Comparison of ENCODE assay signal across 12 mouse cellular contexts in the genomic region with DNA sequence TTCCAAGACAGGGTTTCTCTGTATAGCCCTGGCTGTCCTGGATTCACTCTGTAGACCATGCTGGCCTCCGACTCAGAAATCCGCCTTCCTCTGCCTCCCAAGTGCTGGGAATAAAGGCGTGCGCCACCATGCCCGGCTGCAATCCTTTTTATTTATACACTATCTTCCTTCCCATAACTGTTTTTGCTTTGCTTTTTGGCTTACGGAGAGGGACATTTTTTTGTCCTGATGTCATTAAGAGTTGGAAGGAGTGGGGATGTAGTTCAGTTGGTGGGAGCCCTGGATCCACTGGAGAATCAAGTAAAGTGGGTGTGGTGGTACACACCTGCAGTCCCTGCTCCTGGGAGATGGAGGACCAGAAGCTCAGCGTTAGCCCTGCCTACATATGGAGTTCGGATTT. TPM values are rescaled to one million over a fixed set of nuclear protein-coding genes. Genes with fewer than 3 reads are reported as not detected.
A peak's percentile ranks its signal among the peaks of the same experiment; 100 is the strongest.
DNase-seq lines count a peak whose midpoint lies in the region; ATAC-seq and TF ChIP-seq lines count a peak whose summit lies in the region.
"Had no signal": no experiment of that assay in that cellular context is flagged by ENCODE, and none has a peak within 500 bp of the region (broad histone marks: within the 10 kb centered on the region; RNA-seq: fewer than 3 reads in every experiment).

No protein-coding gene starts in this region.

- H3K27ac ChIP-seq in heart, embryonic 10.5 days, result peak overlapping the region; percentile 67; the same call in 1 of the 2 replicates
- peak overlapping the region; percentile 64 for H3K27ac ChIP-seq in lung, embryonic 16.5 days (ENCODE audit: low read length)
- 0 out of 2 replicates have a peak overlapping the region, but pooled peaks have one; percentile 16 for H3K27ac ChIP-seq in embryonic fibroblast, embryonic 13.5 days (ENCODE audit: insufficient read depth, low read length)
- peak overlapping the region; percentile 99 for H3K27ac ChIP-seq in macrophage
- no peak overlapping the region for H3K27ac ChIP-seq in forebrain, embryonic 14.5 days (ENCODE audit: low read depth, low read length)
- H3K27ac ChIP-seq: hindbrain, embryonic 14.5 days; liver, embryonic 15.5 days had no signal

- H3K4me1 ChIP-seq in heart, embryonic 10.5 days, result peaks cover 35% of the 10 kb centered on the region
- peaks cover 19% of the 10 kb centered on the region for H3K4me1 ChIP-seq in lung, embryonic 16.5 days (replicated peaks; ENCODE audit: control insufficient read depth, insufficient read depth, low read length)
- H3K4me1 ChIP-seq in embryonic fibroblast, embryonic 13.5 days (ENCODE audit: control insufficient read depth, insufficient read depth, low read length), result peaks cover 17% of the 10 kb centered on the region
- peaks cover 3% of the 10 kb centered on the region for H3K4me1 ChIP-seq in forebrain, embryonic 14.5 days (ENCODE audit: control insufficient read depth, insufficient read depth, low read length)

- H3K36me3 ChIP-seq in heart, embryonic 10.5 days, result peaks cover 11% of the 10 kb centered on the region
- H3K36me3 ChIP-seq in lung, embryonic 16.5 days (ENCODE audit: control insufficient read depth, insufficient read depth, low read length), result 0 out of 2 replicates have a peak, but pooled peaks cover under 1% of the 10 kb centered on the region
- no peaks in the 10 kb centered on the region for H3K36me3 ChIP-seq in macrophage (ENCODE audit: inconsistent target)
- no peaks in the 10 kb centered on the region for H3K36me3 ChIP-seq in forebrain, embryonic 14.5 days (ENCODE audit: control insufficient read depth, insufficient read depth, low read length)
- H3K36me3 ChIP-seq: liver, embryonic 15.5 days had no signal

- no peak; the same call in 1 of the 2 replicates for TF ChIP-seq POLR2A in embryonic fibroblast, embryonic 13.5 days (IDR thresholded peaks at IDR 0.05; ENCODE audit: low read depth, low read length)

- peaks cover 6% of the 10 kb centered on the region; the same call in 1 of the 2 replicates for H3K9me3 ChIP-seq in heart, embryonic 10.5 days
- peaks cover 4% of the 10 kb centered on the region; the same call in 1 of the 2 replicates for H3K9me3 ChIP-seq in lung, embryonic 16.5 days (ENCODE audit: control insufficient read depth, low read length)
- H3K9me3 ChIP-seq in forebrain, embryonic 14.5 days (replicated peaks; ENCODE audit: control insufficient read depth, low read length), result no peaks in the 10 kb centered on the region
- H3K9me3 ChIP-seq: liver, embryonic 15.5 days had no signal

- H3K4me2 ChIP-seq in lung, embryonic 16.5 days (ENCODE audit: low read depth, low read length), result no peak overlapping the region
- no peak overlapping the region for H3K4me2 ChIP-seq in forebrain, embryonic 14.5 days (ENCODE audit: low read length)
- H3K4me2 ChIP-seq: hindbrain, embryonic 14.5 days; liver, embryonic 15.5 days had no signal

- no peaks in the 10 kb centered on the region for H3K27me3 ChIP-seq in heart, embryonic 10.5 days (ENCODE audit: insufficient read depth, poor library complexity, severe bottlenecking)
- no peaks in the 10 kb centered on the region for H3K27me3 ChIP-seq in lung, embryonic 16.5 days (ENCODE audit: control insufficient read depth, insufficient read depth, low read depth, low read length)
- no peaks in the 10 kb centered on the region for H3K27me3 ChIP-seq in forebrain, embryonic 14.5 days (replicated peaks; ENCODE audit: control insufficient read depth, insufficient read depth, low read length)
- H3K27me3 ChIP-seq: liver, embryonic 15.5 days; Patski had no signal

- H3K9ac ChIP-seq in lung, embryonic 16.5 days (ENCODE audit: low read length), result no peak overlapping the region
- H3K9ac ChIP-seq in forebrain, embryonic 14.5 days (ENCODE audit: low read length), result no peak overlapping the region
- H3K9ac ChIP-seq: hindbrain, embryonic 14.5 days; liver, embryonic 15.5 days had no signal

- intact Hi-C loops in heart, postnatal 14 days (cut with DNase I), result loop anchor here (2.0 kb wide), 1 partner anchor 35 kb away; no protein-coding TSS in a partner anchor

- ATAC-seq in lung, embryonic 16.5 days (ENCODE audit: low read depth), result no peak
- ATAC-seq in forebrain, embryonic 14.5 days, result no peak
- ATAC-seq: Patski had no signal

- no peak for DNase-seq in heart, embryonic 10.5 days (ENCODE audit: low spot score)
- DNase-seq in heart, postnatal 14 days, result no peak
- no peak for DNase-seq in lung, postnatal 25 days (ENCODE audit: low spot score)
- DNase-seq in forebrain, embryonic 14.5 days (ENCODE audit: low spot score), result no peak
- DNase-seq: adrenal gland, adult 2 months; layer of hippocampus, postnatal 36 days had no signal

- H3K4me3 ChIP-seq in heart, embryonic 10.5 days, result no peak overlapping the region
- no peak overlapping the region for H3K4me3 ChIP-seq in lung, embryonic 16.5 days (ENCODE audit: low read length)
- H3K4me3 ChIP-seq in embryonic fibroblast, embryonic 13.5 days (ENCODE audit: insufficient read depth, low read length), result no peak overlapping the region
- H3K4me3 ChIP-seq in macrophage (ENCODE audit: inconsistent target), result no peak overlapping the region
- H3K4me3 ChIP-seq in forebrain, embryonic 14.5 days (ENCODE audit: low read depth, low read length), result no peak overlapping the region
- H3K4me3 ChIP-seq: liver, embryonic 15.5 days had no signal

- TF ChIP-seq CTCF in embryonic fibroblast, embryonic 13.5 days (IDR thresholded peaks at IDR 0.05; ENCODE audit: borderline replicate concordance, insufficient read depth, low read length), result no peak

- WGBS in heart, embryonic 10.5 days, result 73% methylated on average over 8 of the region's 8 CpGs
- 68% methylated on average over 8 of the region's 8 CpGs for WGBS in lung, embryonic 16.5 days
- WGBS in macrophage (ENCODE audit: missing documents), result 97% methylated on average over 8 of the region's 8 CpGs
- whole genome bisulfite sequencing in forebrain, embryonic 14.5 days, result 80% methylated on average over 8 of the region's 8 CpGs

- peaks cover 100% of the 10 kb centered on the region for H3K79me2 ChIP-seq in macrophage (ENCODE audit: inconsistent target)

RNA-seq across cellular contexts. Expression of gene Wdfy2, which starts 6.7 kb away (rescaled TPM):
- 8.9 and 9.5 TPM in 2 replicates for polyA plus RNA-seq in heart, embryonic 10.5 days (2016; fragmentation: Nextera tagmentation; extraction: Ambion mirVana)
- 1 to 10 TPM; 8.1 to 8.6 TPM for total RNA-seq in heart, postnatal 14 days (2021)
- polyA plus RNA-seq in lung, embryonic 16.5 days (2015; fragmentation: Nextera tagmentation; extraction: Ambion mirVana), result 7.0 and 7.7 TPM in 2 replicates
- polyA plus RNA-seq in embryonic fibroblast, embryonic 13.5 days (2011; ENCODE audit: insufficient read length, low read depth, missing spikeins), result 15.1 and 17.5 TPM in 2 replicates
- 100 to 1,000 TPM; 188 to 417 (median 275) TPM for total RNA-seq in macrophage (2018; cell fraction: chromatin; rRNA removed)
- 100 to 1,000 TPM in 14 of 26 experiments, 10 to 100 TPM in 12; 81.4 to 123 (median 102) TPM for total RNA-seq in macrophage (2018; cell fraction: cytosol; rRNA removed)
- 100 to 1,000 TPM; 184 to 344 (median 215) TPM for total RNA-seq in macrophage (2018; cell fraction: nucleus; rRNA removed)
- polyA plus RNA-seq in macrophage (2018), result 45.8 to 65.5 TPM (median 65.1 TPM) in 3 replicates
- polyA plus RNA-seq in forebrain, embryonic 14.5 days (2014; fragmentation: Nextera tagmentation; extraction: Ambion mirVana), result 9.2 and 10.0 TPM in 2 replicates
